Mouse (Mus musculus) mature B cell (primary cell): ENCODE measurements around the gene Lmf1.

Experiments used
- in situ Hi-C: fragments of 300-500 bp; cut with MboI; formaldehyde crosslinking; loops from 2 replicates; pipeline ENCODE4 v1.14.3; 2019

Gene Lmf1

GRCm38 (mm10) chr17:25604234-25604633 is 25.3 kb downstream of the Lmf1 start:
- in situ Hi-C loops = no loop called here

DNA sequence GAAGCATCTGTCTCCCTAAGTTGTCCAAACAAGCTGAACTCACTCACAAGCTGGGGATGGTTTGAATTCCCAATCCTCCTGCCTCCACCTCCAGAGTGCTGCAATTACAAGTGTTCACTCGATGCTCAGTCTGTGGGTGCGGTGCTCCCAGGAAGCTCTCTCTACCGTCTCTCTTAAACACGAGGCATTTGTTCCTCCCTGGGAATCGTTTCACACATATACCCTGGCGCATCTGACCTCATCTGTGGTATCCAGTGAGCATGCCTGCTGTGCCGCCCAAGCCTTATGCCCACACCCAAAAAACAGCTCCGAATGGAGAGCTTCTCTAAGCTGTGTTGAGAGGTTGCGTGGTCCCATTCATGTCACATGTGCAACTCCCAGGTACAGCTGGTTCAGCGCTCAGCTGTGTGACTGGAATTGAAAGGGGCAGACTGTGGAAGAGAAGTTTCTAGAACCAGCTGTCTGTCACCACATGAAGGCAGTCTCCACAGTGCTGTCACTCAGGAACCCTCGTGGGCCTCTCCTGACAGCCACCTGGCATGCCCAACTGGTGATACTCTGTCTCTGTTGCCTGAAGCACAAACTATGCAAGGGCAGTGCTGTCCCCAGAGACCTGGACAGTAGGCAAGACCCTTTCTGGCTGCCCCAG is 29.4 kb downstream of the Lmf1 start:
- in situ Hi-C loops = no loop called here

DNA sequence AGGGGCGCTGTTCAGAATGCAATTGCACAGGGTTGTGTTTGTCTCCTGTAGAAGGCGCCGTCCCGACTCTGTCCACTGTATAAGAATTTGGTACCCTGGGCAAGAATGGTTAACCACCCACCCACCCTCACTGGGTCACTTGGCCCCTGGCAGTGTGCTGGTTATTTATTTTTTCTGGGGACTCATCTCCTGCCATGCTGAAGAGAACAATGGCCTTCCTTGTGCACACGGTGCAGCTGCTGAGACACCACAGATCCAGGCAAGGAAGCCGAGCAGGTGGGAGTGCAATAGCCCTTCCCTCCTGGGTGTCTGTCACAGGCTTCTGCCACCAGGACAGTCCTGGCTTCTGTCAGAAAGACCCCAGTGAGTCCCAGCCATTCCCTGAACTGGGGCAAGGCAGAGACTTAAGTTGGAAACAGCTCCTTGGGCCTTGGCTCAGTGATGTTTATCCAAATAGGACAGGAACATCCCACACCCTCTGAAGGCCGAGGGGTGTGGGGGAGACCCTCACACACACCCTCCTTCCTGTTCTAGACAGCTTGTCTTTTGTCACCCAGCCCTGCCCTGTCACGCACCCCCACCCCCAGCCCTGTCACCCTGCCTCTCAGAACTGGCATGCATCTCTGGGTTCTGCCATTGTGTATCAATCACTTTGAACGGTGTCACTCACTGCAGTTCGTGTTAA is 30.1 kb downstream of the Lmf1 start:
- in situ Hi-C loops = no loop called here

DNA sequence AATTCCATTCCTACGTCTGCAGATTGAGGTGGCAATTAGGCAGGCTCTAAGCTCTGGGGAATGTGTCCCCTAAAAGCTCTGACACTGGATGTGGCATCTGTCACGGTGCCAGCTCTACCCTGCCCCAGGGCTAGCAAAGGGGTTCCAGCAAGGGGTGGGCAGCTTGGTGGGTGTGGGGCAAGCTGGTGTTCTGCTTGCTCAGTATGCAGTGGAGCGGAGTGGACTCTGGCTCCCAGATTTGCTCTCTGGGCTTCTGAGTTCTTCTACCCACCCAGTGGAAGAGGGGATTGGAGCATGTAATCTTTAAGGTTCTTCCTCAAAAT is 30.6 kb downstream of the Lmf1 start:
- in situ Hi-C loops = no loop called here

- in situ Hi-C loops = no loop called here
Observed at GRCm38 (mm10) chr17:25610151-25610550, 31.3 kb downstream of the Lmf1 start.

DNA sequence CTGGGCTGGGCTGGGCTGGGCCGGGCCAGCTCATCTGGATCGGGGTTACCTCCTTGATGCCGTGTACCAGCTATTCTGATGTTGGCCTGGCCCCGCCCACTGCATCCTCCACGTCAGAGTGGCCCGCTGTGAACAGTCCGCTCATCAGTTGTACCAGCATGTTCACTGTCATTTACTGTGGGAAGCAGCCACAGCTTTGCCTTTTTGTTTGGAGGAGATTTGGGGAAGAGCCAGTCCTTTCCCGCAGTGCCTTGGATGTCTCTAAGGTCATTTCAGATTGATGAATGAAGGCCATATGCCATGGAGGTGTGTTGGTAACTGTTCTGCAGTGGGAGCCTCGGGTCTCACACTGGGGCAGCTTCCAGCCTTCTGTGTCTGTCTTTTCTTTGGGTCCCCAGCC is 33.7 kb downstream of the Lmf1 start:
- in situ Hi-C loops = no loop called here

DNA sequence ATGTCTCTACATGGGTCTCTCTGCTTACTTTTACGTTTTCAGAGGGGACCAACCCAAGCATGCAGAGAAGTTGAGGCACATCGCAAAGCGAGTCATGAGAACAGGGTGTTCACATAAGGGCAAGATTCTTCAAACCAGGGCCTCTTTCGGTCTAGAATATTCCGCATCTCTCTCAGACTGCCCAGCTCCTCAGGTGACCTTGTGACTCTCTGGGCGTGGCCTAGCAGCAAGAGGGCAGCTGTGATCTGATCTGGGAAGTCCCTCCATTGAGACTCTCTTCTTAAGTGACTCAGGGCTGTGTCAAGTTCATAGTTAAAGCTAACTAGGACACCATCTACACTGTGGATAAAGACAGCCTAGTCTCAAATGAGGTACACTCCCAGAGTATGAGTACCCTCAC is 34.4 kb downstream of the Lmf1 start:
- in situ Hi-C loops = no loop called here

- in situ Hi-C loops = no loop called here
Observed at GRCm38 (mm10) chr17:25614723-25615510, 36.0 kb downstream of the Lmf1 start.

DNA sequence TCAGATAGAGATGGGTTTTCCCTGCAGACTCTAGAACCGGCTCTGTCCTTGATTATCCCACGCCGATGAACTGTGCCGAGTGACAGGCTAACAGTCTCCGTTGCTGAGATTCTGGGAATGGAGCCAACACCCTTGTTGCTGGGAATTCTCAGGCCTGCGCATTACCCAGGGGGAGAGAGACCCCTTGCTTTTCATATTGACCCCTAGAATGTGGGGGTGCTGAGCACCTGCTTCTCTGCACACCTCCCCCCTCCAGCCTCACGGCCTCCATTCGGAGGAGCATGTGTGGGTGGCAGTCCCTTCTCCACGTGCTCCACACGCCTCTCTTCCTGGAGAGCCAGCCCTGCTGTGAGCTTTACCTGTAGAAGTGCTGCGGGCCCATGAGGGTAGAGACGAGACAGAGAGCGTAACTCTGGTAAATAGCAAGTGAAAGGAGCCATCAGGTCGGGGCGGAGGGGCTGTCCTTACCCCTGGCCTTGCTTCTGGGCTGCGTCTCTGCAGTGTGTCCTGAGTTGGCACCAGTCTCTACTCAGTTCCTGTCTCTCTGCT is 39.7 kb downstream of the Lmf1 start:
- in situ Hi-C loops = no loop called here

- in situ Hi-C loops = no loop called here
Observed at GRCm38 (mm10) chr17:25623441-25623840, 44.6 kb downstream of the Lmf1 start.

GRCm38 (mm10) chr17:25623935-25624334 is 45.0 kb downstream of the Lmf1 start:
- in situ Hi-C loops = no loop called here

DNA sequence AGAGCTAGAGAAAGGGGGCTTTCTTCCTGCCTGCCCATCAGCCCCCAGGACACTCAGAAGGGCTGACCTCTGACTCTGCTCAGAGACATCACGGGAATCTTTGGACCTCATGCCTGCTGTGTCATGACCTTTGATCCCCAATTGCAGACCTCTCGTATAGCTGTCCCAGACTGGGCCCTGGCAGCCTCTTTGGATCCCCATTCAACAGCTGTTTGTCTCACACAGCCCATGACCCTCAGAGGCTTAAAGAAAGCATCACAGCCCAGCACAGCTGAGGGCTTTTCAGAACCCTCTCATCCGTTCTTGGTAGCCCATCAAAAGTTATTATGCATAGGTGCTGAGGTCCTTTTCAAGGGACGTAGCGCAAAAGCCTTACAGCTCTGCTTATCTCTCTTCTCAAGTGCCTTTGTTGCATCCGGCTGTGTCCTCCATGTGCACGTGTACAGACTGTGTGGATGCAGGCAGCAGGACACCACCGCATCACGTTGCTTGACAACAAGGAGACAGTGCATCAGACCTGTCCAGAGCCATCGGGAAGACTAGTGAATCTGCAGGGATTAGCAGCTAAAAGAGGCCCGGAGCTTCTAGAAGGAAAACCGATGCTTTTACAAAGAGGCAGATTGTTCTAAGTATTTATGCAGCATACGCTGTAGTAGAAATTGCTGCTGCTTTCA is 45.7 kb downstream of the Lmf1 start:
- in situ Hi-C loops = no loop called here

- in situ Hi-C loops = no loop called here
Observed at GRCm38 (mm10) chr17:25625282-25625681, 46.4 kb downstream of the Lmf1 start.

GRCm38 (mm10) chr17:25626196-25627043 is 47.5 kb downstream of the Lmf1 start:
- in situ Hi-C loops = no loop called here

- in situ Hi-C loops = no loop called here
Observed at GRCm38 (mm10) chr17:25630313-25630712, 51.4 kb downstream of the Lmf1 start.

GRCm38 (mm10) chr17:25634070-25634469 is 55.2 kb downstream of the Lmf1 start:
- in situ Hi-C loops = no loop called here

- in situ Hi-C loops = no loop called here
Observed at GRCm38 (mm10) chr17:25635387-25635786, 56.5 kb downstream of the Lmf1 start.

GRCm38 (mm10) chr17:25635806-25636205 is 56.9 kb downstream of the Lmf1 start:
- in situ Hi-C loops = no loop called here

- in situ Hi-C loops = no loop called here
Observed at GRCm38 (mm10) chr17:25637986-25638385, 59.1 kb downstream of the Lmf1 start.

- in situ Hi-C loops = no loop called here
Observed at GRCm38 (mm10) chr17:25638442-25638841, 59.6 kb downstream of the Lmf1 start.

GRCm38 (mm10) chr17:25640956-25641355 is 62.1 kb downstream of the Lmf1 start:
- in situ Hi-C loops = no loop called here
